ENCODE assay signal across 20 mouse cellular contexts in genomic region chr9:110915466-110915865, GRCm38 (mm10). TPM values are rescaled to one million over a fixed set of nuclear protein-coding genes. Genes with fewer than 3 reads are reported as not detected.
"Had no signal": no experiment of that assay in that cellular context is flagged by ENCODE, and none has a peak within 500 bp of the region (broad histone marks: within the 10 kb centered on the region; RNA-seq: fewer than 3 reads in every experiment).

No protein-coding gene starts in this region.

- H3K4me1 ChIP-seq: liver, embryonic 15.5 days; midbrain, embryonic 10.5 days had no signal

- DNase-seq: kidney, adult 11 months; kidney, adult 9 months; kidney, postnatal 4 days; lung, adult 2 months; lung, postnatal 36 days; retina, postnatal 1 day; right cerebral cortex, postnatal 4 days; spleen, adult 18-20 months had no signal

- H3K27me3 ChIP-seq: liver, embryonic 15.5 days; neural tube, embryonic 13.5 days had no signal

- H3K4me2 ChIP-seq: liver, embryonic 11.5 days; liver, embryonic 15.5 days; neural tube, embryonic 13.5 days had no signal

- H3K9ac ChIP-seq: liver, embryonic 15.5 days; neural tube, embryonic 13.5 days had no signal

- H3K4me3 ChIP-seq: layer of hippocampus, adult 2 months; limb, embryonic 10.5 days; liver, embryonic 15.5 days; midbrain, embryonic 10.5 days; neural tube, embryonic 13.5 days had no signal

- H3K27ac ChIP-seq: kidney, postnatal 0 days; limb, embryonic 10.5 days; liver, embryonic 15.5 days; neural tube, embryonic 13.5 days had no signal

- H3K36me3 ChIP-seq: limb, embryonic 10.5 days; liver, embryonic 15.5 days; midbrain, embryonic 10.5 days; neural tube, embryonic 13.5 days had no signal

- H3K9me3 ChIP-seq: limb, embryonic 10.5 days; liver, embryonic 15.5 days; midbrain, embryonic 10.5 days; neural tube, embryonic 13.5 days had no signal

- ATAC-seq: lung, postnatal 0 days; midbrain, embryonic 16.5 days had no signal

RNA-seq across cellular contexts. Expression of gene Fam240a, which starts 1.2 kb away (rescaled TPM):
- polyA plus RNA-seq: intestine, embryonic 14.5 days; kidney, postnatal 0 days; limb, embryonic 10.5 days; limb, embryonic 14.5 days; liver, embryonic 11.5 days; liver, embryonic 15.5 days; lung, adult 2 months; lung, postnatal 0 days; midbrain, embryonic 10.5 days; midbrain, embryonic 16.5 days; neural tube, embryonic 13.5 days; stomach, embryonic 16.5 days had no signal

RNA-seq across cellular contexts. Expression of gene Tdgf1, which starts 30.5 kb away (rescaled TPM):
- polyA plus RNA-seq: intestine, embryonic 14.5 days; kidney, postnatal 0 days; limb, embryonic 10.5 days; liver, embryonic 11.5 days; liver, embryonic 15.5 days; midbrain, embryonic 16.5 days; stomach, embryonic 16.5 days had no signal
